Mouse (Mus musculus): Measurements from ENCODE around the gene Trak1.
A peak's percentile ranks its signal among the peaks of the same experiment; 100 is the strongest.

DNA sequence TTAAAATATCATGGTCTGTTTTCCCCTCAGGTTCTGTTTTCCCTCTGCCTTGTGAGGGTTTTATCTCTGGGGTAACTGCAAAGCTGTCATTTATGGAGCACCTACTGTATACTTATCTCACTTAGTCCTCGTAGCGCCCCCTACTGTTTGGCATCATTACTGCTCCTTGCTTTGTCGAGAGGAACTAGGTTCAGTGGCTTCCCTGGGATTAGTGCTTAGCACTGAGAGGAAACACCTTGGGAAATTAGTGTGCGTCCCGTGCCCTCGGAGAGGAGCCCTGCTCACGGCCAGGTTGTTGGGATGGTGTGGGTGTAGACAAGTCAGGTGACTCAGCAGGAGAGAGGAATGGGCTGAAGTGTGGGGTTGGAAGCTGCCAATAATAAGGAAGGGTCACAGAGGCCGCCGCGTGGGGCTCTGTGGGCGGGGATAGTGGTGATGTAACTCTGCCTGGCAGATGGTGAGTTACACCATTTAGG is 54.9 kb downstream of the Trak1 start:
- peak; percentile 93 for TF ChIP-seq CTCF (conservative IDR thresholded peaks at IDR 0.05; ENCODE audit: low read length)
- no peak for TF ChIP-seq POU5F1 (IDR thresholded peaks at IDR 0.05; ENCODE audit: borderline replicate concordance, low read length)

Data from E14TG2a.4 (cell line).